Mouse (Mus musculus): ENCODE data around the gene Pitpnm2.

DNA sequence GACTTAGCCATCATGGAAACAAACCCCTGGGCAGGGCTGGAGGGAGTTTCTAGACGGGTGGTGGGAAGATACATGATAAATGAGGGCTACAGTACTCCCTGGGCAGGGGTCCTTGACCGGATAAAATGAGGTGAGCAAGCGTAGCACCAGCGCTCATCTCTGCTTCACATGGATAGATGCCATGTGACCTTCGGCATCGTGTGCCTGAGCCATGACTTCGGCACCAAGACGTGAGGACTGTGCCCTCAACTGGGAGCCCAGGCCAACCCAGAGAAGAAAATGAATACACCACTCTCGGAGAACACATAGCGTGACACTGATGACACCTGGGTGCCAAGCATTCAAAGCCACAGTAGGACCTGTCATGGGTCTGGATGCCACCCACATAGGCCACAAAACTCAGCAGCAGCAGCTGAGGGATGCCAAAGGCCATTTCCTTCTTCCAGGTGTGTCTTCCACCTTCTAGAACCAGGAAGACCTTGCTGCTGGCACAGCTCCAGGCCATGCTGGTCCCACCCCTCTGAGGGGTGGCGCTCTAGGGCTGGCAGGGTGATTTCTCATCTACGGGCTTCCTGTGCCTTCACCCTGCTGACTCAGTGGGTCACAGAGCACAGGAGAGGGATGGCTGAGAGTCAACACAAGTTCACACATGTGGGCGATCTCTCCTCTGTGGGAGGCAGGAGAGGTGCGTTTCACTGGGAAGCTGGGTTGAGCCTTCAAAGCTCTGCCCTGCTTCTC, 165.5 kb downstream of the Pitpnm2 start:
- TF ChIP-seq POLR2A (IDR thresholded peaks at IDR 0.05; ENCODE audit: borderline replicate concordance, low read depth, low read length), result no peak
- TF ChIP-seq CTCF (IDR thresholded peaks at IDR 0.05; ENCODE audit: low read depth, low read length), result no peak
